Mouse (Mus musculus): ENCODE results near the gene Srgn. TPM values are rescaled to one million over a fixed set of nuclear protein-coding genes. Genes with fewer than 3 reads are reported as not detected.

Srgn gene
- total and polyA plus RNA-seq, 2 experiments from 2014 or later = 15.5 to 19.3 TPM

GRCm38 (mm10) chr10:62507071-62507470, 20.2 kb downstream of the Srgn start:
- no peak overlapping the region for H3K9ac ChIP-seq (replicated peaks; ENCODE audit: low read length, poor library complexity, severe bottlenecking)
- 81% methylated on average over 4 of the region's 4 CpGs for WGBS

GRCm38 (mm10) chr10:62506019-62506556, 21.2 kb downstream of the Srgn start:
- Histone ChIP-seq H3K9me3 (ENCODE audit: low read length) (no peaks in the 10 kb centered on the region), H3K4me1 (ENCODE audit: insufficient read depth, low read length) (no peaks in the 10 kb centered on the region), H3K9ac (replicated peaks; ENCODE audit: low read length, poor library complexity, severe bottlenecking) (no peak overlapping the region), H3K27me3 (ENCODE audit: insufficient read depth, low read length) (no peaks in the 10 kb centered on the region), H3K36me3 (ENCODE audit: insufficient read depth, low read length) (no peaks in the 10 kb centered on the region), H3K4me2 (ENCODE audit: low read depth, low read length, poor library complexity, severe bottlenecking) (no peak overlapping the region), H3K4me3 (ENCODE audit: low read depth, low read length) (no peak overlapping the region), H3K27ac (ENCODE audit: low read depth, low read length) (no peak overlapping the region)
- DNase-seq (ENCODE audit: low spot score) (no peak), ATAC-seq (ENCODE audit: low FRiP score) (no peak)
- TF ChIP-seq CTCF (IDR thresholded peaks at IDR 0.05) = no peak
- WGBS = 89% methylated on average over 17 of the region's 17 CpGs

More at GRCm38 (mm10) chr10:62507071-62507470, 20.2 kb downstream of the Srgn start:
- Histone ChIP-seq H3K4me2 (ENCODE audit: low read depth, low read length, poor library complexity, severe bottlenecking) (no peak overlapping the region), H3K9me3 (ENCODE audit: low read length) (no peaks in the 10 kb centered on the region), H3K27me3 (ENCODE audit: insufficient read depth, low read length) (no peaks in the 10 kb centered on the region), H3K36me3 (ENCODE audit: insufficient read depth, low read length) (no peaks in the 10 kb centered on the region), H3K27ac (ENCODE audit: low read depth, low read length) (no peak overlapping the region), H3K4me1 (ENCODE audit: insufficient read depth, low read length) (no peaks in the 10 kb centered on the region), H3K4me3 (ENCODE audit: low read depth, low read length) (no peak overlapping the region)
- no peak for TF ChIP-seq CTCF (IDR thresholded peaks at IDR 0.05)
- no peak for ATAC-seq (ENCODE audit: low FRiP score)
- DNase-seq (ENCODE audit: low spot score) = no peak

- H3K4me1 ChIP-seq (ENCODE audit: insufficient read depth, low read length) = no peaks in the 10 kb centered on the region
- TF ChIP-seq CTCF (IDR thresholded peaks at IDR 0.05) = no peak
- H3K9me3 ChIP-seq (ENCODE audit: low read length) = no peaks in the 10 kb centered on the region
- WGBS = 76% methylated on average over 9 of the region's 9 CpGs
- no peak overlapping the region for H3K27ac ChIP-seq (ENCODE audit: low read depth, low read length)
- no peaks in the 10 kb centered on the region for H3K36me3 ChIP-seq (ENCODE audit: insufficient read depth, low read length)
- no peak overlapping the region for H3K9ac ChIP-seq (replicated peaks; ENCODE audit: low read length, poor library complexity, severe bottlenecking)
- DNase-seq (ENCODE audit: low spot score) (no peak), ATAC-seq (ENCODE audit: low FRiP score) (no peak)
- no peak overlapping the region for H3K4me3 ChIP-seq (ENCODE audit: low read depth, low read length)
- H3K4me2 ChIP-seq (ENCODE audit: low read depth, low read length, poor library complexity, severe bottlenecking) = no peak overlapping the region
- no peaks in the 10 kb centered on the region for H3K27me3 ChIP-seq (ENCODE audit: insufficient read depth, low read length)
Observed at GRCm38 (mm10) chr10:62505224-62505983, 21.8 kb downstream of the Srgn start.

- no peak overlapping the region for H3K4me2 ChIP-seq (ENCODE audit: low read depth, low read length, poor library complexity, severe bottlenecking)
- H3K9ac ChIP-seq (replicated peaks; ENCODE audit: low read length, poor library complexity, severe bottlenecking) = no peak overlapping the region
- H3K27ac ChIP-seq (ENCODE audit: low read depth, low read length) = no peak overlapping the region
- TF ChIP-seq CTCF (IDR thresholded peaks at IDR 0.05) = no peak
- H3K36me3 ChIP-seq (ENCODE audit: insufficient read depth, low read length) = no peaks in the 10 kb centered on the region
- no peak for ATAC-seq (ENCODE audit: low FRiP score)
- no peaks in the 10 kb centered on the region for H3K27me3 ChIP-seq (ENCODE audit: insufficient read depth, low read length)
- 65% methylated on average over 12 of the region's 12 CpGs for WGBS
- DNase-seq (ENCODE audit: low spot score) = no peak
- no peaks in the 10 kb centered on the region for H3K4me1 ChIP-seq (ENCODE audit: insufficient read depth, low read length)
- no peaks in the 10 kb centered on the region for H3K9me3 ChIP-seq (ENCODE audit: low read length)
- no peak overlapping the region for H3K4me3 ChIP-seq (ENCODE audit: low read depth, low read length)
Observed at GRCm38 (mm10) chr10:62503836-62504628, 23.2 kb downstream of the Srgn start.

DNA sequence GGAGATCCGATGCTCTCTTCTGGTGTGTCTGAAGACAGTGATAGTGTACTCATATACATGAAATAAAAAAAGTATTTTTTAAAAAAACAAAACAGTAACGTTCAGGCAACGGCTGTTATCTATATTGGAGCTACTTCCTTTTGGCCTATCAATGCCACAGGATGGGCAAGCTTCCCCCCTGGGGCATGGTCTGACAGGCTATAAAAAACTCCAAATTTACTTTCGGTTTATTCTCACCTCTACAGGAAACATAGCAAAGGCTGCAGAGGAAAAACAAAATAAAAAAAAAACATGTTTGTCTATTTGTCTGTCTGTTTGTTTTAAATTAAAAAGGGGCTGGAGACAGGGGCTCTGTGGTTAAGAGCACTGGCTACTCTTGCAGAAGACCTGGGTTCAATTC, 23.9 kb downstream of the Srgn start:
- Histone ChIP-seq H3K27me3 (ENCODE audit: insufficient read depth, low read length) (no peaks in the 10 kb centered on the region), H3K4me2 (ENCODE audit: low read depth, low read length, poor library complexity, severe bottlenecking) (no peak overlapping the region), H3K27ac (ENCODE audit: low read depth, low read length) (no peak overlapping the region), H3K9me3 (ENCODE audit: low read length) (no peaks in the 10 kb centered on the region), H3K4me3 (ENCODE audit: low read depth, low read length) (no peak overlapping the region), H3K9ac (replicated peaks; ENCODE audit: low read length, poor library complexity, severe bottlenecking) (no peak overlapping the region), H3K4me1 (ENCODE audit: insufficient read depth, low read length) (no peaks in the 10 kb centered on the region), H3K36me3 (ENCODE audit: insufficient read depth, low read length) (no peaks in the 10 kb centered on the region)
- no peak for TF ChIP-seq CTCF (IDR thresholded peaks at IDR 0.05)
- WGBS = 84% methylated on average over 4 of the region's 4 CpGs
- no peak for ATAC-seq (ENCODE audit: low FRiP score)
- no peak for DNase-seq (ENCODE audit: low spot score)

DNA sequence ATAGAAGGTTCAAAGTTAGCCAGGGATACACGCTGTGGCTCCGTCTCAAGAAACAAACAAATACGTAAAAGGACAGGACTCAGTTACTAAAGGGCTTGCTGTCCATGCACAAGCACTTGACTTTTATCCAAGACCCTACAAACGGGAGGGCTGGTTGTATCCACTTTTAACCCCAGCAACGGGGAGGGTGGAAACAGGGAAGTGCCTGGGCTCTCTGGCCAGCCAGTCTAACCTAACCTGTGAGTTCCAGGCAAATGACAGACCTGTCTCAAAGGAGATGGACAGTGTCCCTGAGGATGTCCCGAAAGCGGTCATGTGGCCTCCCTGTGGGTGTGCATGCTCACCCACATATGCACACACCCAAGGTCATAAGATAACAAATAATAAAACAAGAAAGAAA, 25.3 kb downstream of the Srgn start:
- ATAC-seq (ENCODE audit: low FRiP score) (no peak), DNase-seq (ENCODE audit: low spot score) (no peak)
- H3K27ac ChIP-seq (ENCODE audit: low read depth, low read length) = no peak overlapping the region
- WGBS = 86% methylated on average over 7 of the region's 7 CpGs
- no peak for TF ChIP-seq CTCF (IDR thresholded peaks at IDR 0.05)
- no peak overlapping the region for H3K4me3 ChIP-seq (ENCODE audit: low read depth, low read length)
- no peaks in the 10 kb centered on the region for H3K4me1 ChIP-seq (ENCODE audit: insufficient read depth, low read length)
- no peaks in the 10 kb centered on the region for H3K27me3 ChIP-seq (ENCODE audit: insufficient read depth, low read length)
- no peaks in the 10 kb centered on the region for H3K36me3 ChIP-seq (ENCODE audit: insufficient read depth, low read length)
- H3K9ac ChIP-seq (replicated peaks; ENCODE audit: low read length, poor library complexity, severe bottlenecking) = no peak overlapping the region
- no peak overlapping the region for H3K4me2 ChIP-seq (ENCODE audit: low read depth, low read length, poor library complexity, severe bottlenecking)
- no peaks in the 10 kb centered on the region for H3K9me3 ChIP-seq (ENCODE audit: low read length)

All from midbrain, postnatal 0 days (tissue).